Mouse (Mus musculus): Measurements from ENCODE around the gene Cilp2.

The Cilp2 gene

DNA sequence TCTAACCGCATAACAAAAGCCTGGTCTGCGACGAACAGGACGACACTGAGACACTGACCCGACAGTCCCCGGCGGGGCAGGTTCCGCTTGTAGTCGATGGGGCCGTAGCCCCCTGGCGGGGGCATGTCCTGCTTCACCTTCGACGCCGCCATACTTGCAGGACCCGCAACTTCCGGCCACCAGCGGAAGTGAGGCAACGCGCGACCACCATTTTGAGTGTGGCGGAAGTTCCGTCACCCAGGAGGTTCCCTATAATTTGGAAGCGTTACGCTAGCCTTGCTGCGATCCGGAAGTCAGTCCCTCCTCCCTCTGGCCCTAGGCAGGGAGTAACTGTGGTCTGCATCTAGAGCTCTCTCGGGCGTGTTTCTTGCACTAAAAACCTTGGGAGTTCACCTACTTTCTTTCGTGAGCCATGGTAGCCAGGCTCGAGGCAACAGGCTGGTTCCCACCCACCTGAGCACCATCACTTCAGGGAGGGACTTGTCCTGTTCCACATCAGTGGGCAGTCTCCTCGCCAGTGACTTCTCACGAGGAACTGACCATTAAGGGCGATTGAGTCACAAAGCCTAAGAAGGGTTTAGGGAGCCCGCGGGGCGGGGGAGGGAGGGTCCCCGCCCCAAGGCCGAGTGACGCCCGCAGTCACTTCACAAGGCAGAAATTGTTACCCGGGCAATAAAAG lies 14.1 kb upstream of the Cilp2 start:
- peak; percentile 99 for DNase-seq (ENCODE audit: low read depth)

DNA sequence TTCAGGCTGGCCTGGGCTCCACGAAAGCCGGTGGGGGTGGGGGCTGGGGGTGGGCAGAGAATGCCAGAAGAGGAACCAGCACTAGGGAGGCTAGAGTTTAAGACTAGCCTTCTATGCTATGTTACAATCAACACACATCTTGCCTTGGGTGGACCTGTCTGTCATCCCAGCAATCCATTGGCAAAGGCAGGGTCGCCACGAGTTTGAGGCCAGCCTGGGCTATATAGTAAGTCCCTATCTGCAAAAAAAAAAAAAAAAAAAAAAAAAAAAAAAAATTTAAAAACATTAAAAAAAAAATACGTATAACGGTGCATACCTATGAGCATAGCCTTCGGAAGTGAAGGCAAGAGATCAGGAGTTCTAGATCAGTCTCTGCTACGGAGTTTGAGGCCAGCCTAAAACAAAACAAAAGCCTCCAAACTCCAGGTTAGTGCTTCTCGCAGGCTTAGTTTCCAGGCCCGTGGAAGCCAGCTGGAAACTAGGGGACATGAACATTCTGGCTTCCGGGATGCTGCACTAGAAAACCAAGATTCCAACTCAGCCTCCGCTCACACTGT lies 13.5 kb upstream of the Cilp2 start:
- DNase-seq (ENCODE audit: low read depth) = no peak

DNA sequence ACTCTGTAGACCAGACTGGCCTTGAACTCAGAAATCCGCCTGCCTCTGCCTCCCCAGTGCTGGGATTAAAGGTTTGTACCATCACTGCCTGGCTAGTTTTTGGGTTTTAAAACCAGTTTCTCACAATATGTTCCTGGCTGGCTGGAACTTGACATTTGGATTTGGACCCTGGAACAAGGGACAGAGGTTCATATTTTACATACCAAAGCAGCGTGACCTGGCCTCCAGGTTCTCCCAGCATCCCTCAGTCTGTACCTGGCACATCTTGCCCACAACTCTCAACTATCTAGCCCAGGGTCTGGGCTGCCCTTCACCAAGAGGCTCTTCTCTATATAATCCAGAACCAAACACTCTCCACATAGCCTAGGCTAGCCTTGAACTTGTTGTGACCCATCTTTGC lies 12.4 kb upstream of the Cilp2 start:
- no peak for DNase-seq (ENCODE audit: low read depth)

DNA sequence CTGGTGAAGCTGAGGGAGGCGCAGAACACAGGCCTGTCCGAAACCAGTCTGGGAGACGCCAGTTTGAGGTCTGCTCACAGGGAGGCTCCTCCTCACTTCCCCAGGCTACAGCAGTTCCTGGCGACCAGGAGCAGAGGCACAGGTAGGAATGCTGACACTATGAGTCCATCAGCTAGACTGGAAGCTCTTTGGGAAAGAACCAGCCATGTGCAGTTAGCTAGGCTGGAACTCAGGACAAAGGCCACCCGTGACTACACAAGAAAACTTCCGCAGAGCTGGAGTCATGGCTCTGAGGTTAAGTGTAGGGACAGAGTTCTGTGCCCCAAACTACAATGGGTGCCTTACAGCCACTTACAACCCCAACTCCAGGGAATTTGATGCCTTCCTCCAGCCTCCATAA lies 10.4 kb upstream of the Cilp2 start:
- DNase-seq (ENCODE audit: low read depth) = no peak

DNA sequence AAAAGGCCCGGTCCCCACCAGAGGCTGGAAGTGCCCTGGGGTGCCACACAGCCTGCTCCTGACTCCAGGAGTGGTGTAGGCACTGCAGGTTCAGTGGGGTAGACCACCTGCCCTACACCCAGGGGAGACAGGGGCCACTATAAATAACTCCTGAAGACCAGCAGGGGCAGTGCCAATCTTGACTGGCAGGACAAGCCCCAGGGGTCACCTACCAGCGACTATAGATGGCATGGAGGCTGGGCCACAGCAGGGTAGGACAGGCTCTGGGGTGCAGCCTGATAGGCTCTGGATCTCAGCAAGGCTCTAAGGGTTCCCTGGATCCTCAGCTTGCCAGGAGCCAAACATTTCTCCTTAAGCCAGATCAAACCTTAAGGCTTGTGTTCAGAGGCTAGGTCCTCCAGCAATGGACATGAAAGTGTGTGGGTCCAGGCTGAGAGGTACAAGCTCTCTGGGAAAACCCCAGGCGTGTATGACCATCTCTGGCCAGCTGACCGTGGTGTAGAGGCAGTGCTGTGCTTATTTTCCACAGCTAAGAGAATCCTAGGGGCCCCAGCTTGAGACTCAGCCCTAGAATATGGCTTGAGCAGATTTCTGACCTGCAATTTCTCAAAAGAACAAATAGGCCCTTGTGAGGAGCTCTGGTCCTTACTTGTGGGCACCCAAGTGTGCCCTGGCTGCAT lies 8.4 kb upstream of the Cilp2 start:
- no peak for DNase-seq (ENCODE audit: low read depth)

DNA sequence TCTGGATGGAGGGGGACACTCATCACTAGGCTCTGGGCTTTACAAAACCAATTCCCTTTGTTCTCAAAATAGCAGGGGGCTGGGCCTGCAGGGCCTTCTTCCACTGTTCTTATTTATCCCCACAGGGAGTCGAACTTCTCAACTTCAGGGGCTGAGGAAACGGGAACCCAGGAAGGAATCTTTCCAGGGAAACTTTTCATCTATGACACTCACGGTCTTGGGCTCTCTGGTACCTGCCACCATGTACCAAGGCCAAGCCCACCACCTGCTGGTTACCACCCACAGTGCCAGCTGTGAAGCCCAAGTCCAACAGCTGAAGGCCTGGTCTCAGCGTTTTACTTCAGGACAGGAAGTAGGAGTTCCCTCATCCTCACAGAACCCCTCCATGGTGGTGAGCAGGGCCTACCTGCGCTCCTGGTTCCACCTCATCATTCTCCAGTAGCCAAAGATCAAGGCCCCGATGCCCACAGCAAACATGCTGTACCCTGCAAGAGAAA lies 7.4 kb upstream of the Cilp2 start:
- no peak for DNase-seq (ENCODE audit: low read depth)

DNA sequence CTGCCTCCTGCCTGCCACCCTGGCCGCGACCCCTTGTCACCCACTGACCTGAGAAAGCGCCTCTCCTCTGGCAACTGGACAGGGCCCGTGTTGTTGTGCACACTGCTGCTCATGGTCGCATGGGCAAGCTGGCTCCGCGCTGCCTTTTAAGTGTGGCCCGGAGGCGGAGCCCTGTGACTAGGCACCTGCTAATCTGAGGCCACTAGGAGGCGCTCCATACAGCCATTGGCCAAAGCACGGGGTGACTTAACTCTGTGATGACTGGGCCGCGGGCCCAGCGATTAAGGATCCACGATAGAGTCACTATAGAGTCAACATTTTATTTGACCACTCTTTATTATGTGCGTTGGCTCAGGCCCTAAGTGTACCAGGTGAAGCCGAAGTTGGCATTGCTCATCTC lies 6.4 kb upstream of the Cilp2 start:
- DNase-seq (ENCODE audit: low read depth) = peak; percentile 66

DNA sequence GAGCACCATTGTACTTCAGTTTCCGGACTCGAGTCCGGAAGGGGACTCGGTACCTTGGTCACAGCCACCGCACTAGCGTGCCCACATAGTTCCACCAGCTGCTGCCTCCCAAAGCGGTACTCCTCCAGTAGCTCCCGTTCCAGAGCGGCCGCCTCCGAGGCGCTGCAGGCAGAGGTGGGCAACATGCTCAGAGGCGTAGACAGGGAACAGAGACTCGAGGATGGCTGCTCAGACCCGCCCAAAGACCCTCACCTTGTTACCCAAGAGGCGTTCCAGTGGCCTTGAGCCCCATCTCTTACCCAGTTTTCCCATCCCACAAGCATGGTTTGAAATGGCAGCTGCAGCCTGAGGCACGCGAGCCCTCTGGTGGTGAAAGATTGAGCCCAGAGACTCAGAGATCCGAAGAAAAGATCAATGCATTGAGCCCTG lies 3.3 kb upstream of the Cilp2 start:
- no peak for DNase-seq (ENCODE audit: low read depth)

DNA sequence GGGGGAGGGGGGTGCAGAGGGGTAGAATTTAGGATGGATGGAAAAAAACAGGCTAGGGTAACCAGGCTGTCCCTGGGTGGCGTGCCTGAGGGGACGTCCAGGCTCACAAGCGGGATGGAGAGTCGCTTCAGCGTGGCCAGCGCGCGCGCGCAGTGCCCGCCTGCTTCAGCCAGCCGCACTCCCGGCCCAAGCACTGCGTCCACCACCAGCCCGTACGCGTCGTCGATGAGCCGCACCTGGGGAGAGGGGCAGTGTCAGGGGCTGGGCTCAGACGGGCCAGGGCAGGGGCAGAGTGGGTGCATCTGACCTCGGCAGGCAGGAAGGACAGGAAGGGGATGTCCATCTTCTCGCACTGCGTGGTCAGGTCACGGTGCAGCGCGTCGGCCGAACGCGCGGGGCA lies 1.4 kb upstream of the Cilp2 start:
- no peak for DNase-seq (ENCODE audit: low read depth)

DNA sequence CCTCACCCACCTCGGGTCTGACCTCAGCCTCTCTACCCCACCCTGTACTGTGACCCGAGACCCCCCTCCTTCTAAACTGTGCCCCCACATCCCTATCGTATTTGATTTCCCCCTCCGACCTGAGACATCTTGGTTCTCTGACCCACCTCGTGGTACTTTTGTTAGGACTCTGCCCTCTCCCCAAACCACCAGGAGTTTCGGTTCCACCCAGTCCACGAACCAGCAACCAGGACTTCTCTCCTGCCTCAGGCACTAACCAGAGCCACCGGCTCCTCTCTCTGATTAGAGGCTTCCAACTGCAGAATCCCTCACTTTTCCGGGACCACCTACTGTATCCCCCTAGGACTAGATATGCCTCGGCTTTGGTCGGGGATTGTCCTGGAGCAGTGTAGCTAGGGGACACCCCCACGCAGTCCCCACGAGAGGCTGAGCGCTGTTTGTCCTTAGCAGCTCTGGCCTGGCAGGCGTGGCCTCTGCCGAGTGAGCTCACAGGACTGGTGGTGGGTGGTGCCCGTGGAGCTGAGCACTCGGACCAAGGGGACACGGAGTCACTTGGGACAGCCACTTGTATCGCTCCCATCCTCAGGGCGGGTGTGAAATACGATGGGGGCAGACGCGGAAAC lies 868 bp upstream of the Cilp2 start:
- no peak for DNase-seq (ENCODE audit: low read depth)

DNA sequence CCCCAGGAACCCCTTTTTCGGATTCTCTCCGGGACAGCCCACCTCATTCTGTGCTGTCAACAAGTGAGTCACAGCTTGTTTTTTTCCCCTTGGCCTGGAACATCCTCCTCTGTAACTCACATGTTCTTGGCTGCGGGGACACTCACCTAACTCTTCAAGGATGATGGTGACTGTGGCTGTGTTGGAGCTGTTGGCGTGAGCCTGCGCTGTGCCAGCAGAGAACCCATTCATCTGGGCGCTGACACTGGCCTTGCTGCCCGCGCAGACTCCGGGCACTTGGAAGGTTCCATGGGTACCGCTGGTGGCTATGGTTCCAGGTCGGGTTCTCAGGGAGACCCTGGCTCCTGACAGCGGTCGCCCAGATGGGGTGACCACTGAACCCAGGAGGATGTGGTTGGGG lies 3.3 kb downstream of the Cilp2 start:
- DNase-seq (ENCODE audit: low read depth) = no peak

DNA sequence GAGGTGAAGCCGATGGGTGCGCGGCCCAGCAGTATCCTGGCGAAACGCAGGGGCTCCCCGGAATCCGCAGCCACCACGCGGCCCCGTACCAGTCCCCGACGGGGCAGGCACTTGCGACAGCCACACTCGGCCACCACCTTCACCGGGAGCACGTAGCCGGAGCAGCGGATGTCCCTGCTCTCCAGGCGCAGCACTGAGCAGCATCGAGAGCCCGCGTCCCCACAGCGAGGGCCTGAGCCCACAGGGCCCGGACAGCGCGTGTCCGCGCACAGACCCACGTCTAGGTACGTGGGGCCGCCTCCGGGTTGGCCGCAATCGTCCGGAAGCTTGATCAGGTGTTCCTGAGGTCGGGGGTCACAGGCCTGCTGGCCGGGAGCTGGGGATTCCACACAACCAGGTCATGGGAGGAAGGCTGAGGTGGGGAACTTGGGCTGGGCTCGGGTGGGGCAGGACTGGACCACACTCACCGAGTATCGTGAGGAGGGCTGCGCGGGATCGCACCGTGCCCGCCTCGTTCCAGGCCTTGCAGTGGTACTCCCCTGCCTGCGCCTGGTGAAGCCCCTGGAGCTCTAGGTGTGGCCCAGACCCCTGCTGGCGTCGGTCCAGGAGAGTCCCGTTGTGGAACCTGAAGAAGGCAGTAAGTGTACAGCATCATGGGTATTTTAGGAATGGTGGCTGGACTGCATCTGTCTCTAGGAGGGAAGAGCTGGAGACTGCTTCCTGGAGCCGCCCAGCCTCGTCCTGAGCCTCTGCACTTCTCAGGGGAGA lies 4.5 kb downstream of the Cilp2 start:
- no peak for DNase-seq (ENCODE audit: low read depth)

DNA sequence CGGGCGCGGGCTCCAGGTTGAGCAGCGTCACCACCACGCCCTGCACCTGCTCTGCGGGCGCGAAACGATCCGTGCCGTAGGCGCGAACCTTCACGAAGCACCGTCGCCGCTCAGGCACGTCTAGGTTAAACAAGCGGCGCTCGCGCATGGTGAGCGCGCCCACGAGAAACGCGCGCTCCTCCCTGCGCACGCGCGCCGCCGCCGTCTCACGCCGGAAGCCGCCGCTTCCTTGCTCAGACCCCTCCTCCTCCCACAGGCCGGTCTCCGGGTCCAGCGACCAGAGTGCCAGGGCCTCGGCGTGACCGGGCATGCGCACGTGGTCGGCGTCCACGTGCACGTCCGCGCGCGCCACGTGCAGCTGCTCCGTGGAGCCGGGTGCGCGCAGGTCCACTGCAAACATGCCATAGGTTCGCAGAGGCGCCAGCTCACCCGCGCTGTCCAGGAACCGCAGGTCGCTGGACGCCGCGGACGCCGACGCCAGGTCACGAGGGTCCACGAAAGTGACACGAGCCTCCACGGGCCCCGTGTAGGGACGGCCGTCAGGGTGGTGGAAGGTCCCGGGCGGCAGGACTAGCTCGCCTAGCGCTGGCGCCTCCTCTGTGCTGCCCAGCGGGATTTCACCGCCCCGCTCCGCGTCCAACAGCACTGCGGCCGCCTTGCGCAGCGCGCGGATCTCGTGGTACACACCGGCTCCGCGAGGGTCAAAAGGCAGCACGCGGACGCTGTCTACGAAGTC lies 5.3 kb downstream of the Cilp2 start:
- DNase-seq (ENCODE audit: low read depth) = no peak

DNA sequence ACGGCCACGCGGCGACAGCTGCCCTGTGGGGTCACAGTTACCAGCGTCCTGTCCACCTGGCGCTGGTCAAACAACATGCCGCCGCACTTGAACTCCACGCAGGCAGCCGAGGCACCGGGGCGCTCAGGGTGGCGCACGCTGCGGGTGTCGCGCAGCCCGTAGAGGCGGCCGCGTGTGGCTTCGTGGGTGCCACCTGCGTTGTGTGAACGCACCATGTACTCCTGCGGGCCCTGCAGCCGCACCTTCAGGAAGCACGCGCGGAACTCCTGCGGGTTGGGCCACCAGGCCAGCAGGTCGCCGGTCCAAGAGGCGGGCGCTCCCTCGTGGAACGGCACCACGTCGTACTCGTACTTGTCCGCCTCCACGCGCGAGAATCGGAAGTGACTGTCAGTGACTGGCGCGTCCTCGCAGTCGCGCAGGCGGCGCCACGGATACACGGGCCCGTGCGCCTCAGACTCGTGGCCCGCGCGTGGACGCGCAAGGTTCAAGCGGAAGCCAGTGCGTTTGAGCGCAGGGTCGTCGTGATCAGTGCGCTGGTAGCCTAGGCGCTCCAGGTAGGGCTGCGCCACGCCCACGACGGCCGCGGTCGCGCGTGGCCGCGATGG lies 6.1 kb downstream of the Cilp2 start:
- no peak for DNase-seq (ENCODE audit: low read depth)

DNA sequence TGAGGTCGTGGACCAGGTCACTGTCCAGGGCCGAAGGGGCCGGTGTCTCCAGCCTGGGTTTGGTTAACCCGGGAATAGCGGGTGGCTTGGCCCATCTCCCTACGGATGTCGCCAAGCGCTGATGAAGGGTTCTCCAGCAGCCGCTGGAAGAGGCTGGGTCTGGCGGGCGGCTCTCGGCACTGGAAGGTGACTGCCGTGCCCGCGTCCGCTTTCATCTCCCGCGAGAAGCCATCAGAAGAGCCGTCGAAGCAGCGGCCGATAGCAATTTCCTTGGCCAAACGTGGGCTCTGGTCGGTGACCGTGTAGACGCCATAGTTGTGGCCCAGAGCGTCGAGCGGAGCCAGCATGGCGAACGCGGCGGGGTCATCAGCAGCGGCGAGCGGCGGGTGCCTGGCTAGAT lies 6.6 kb downstream of the Cilp2 start:
- no peak for DNase-seq (ENCODE audit: low read depth)

DNA sequence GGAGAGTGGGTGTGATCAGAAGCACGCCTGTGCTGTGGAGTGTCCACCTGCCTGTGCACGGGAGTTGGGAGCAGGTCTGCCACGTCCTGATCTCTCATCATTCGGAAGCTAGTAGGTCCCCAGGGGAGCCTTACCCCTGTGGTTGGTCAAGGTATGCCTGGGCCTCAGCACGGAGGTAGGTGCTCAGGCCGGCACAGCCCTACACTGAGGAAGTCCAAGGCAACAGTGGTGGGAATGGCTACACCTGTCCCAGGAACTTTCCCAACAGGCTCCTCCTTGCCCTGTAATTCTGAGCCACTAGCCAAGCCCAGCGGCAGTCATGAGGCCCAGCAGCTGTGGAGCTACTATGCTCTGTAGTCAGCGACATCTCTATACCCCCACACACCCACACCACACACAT lies 7.8 kb downstream of the Cilp2 start:
- no peak for DNase-seq (ENCODE audit: low read depth)

DNA sequence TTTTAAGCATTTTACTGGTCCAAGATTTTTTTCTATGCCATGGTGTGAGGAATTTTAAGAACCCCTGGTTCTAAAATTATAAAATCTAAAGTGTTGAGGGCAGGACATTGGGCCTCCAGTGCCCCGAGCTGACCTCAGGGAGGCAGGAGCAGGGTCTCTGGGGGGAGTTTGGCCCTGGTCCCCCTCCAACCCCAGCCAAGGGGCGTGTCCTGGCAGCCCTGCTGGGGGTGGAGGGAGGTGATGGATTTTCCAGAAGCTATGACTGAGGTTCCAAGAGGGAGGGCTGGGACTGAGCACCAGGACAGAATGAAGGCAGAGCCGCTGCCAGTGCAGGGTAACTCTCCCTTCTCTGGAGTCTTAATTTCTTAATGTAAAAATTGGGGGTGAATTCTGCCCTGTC lies 9.5 kb downstream of the Cilp2 start:
- no peak for DNase-seq (ENCODE audit: low read depth)

DNA sequence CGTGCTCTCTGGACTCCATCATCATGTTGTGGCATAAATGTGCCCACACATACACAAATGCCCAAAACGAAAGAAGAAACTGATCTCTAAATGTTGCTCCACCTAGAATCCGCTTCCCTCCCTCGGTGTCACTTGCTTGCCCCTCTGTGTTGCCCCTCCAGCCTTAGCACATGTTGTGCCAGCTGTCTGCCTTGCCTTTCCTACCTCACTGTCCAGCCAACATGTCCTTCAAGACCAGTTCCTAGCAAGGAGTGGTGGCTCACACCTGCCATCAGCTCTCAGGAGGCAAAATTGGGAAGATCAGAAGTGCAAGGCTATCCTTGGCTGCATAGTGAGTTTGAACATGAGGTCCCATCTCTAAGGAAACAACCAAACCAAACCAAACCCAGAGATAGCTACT lies 10.1 kb downstream of the Cilp2 start:
- DNase-seq (ENCODE audit: low read depth) = no peak

DNA sequence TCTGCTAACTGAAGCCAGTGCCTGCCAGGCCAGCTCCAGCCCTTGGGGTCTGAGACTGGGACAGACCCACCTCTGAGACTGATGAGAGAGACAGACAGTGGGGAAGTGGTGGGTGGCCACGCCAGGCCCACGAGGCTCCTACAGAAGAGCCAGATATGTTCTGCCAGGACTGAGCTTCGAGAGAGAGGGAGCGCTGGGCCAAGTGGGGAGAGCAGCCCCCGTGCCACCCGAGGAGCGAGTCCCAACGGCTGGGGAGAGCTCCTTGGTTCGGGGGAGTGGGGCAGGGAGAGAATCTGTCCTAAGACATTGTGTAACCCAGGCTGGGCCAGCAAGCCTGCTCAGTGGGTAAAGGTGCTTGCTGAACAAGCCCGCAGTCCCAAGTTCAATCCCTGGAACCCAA lies 10.5 kb downstream of the Cilp2 start:
- no peak for DNase-seq (ENCODE audit: low read depth)

DNA sequence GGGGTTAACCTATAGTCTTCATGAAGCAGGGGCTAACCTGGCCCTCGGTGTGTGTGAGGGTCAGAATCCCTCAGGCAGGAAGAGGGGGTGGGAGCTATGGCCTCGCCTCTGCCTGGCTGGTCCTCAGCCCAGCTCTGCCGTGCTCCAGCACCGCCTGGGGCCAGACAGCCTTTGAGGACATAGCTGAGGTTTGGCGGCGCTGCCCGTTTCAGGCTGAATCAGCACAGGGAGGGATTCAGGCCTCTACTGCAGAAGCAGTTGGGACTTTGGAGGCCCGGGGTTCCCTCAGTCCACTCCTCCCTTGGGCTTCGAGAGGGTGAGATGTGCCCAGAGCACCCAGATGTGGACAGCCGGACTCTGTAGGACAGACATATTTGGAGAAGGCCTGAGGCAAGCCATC lies 11.4 kb downstream of the Cilp2 start:
- DNase-seq (ENCODE audit: low read depth) = no peak

DNA sequence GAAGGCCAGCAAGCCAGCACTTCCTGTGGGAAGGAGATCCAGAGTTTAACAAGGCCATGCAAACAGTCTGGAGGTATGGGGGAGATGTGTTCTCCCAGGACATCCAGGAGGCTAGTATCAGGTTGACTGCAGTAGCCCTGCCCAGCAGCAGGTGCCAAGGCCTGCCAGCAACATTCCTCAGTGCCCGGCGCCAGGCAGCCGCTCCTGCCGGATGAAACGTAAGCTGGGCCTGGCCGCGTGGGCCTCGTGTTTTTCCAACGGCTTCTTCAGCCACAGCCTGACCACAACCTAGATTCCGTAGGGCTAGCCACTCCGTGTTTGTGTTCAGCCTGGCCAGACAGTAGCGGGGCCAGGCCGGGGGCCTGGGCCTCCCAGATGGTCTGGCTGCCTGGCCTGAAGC lies 12.8 kb downstream of the Cilp2 start:
- DNase-seq (ENCODE audit: low read depth) = no peak
